Mouse (Mus musculus) lung, postnatal 14 days (tissue): Measurements from ENCODE around the gene Abcf3.

Experiments used
- DNase-seq: peaks from one replicate; pipeline ENCODE4 v3.0.0; 2021

Gene Abcf3

DNA sequence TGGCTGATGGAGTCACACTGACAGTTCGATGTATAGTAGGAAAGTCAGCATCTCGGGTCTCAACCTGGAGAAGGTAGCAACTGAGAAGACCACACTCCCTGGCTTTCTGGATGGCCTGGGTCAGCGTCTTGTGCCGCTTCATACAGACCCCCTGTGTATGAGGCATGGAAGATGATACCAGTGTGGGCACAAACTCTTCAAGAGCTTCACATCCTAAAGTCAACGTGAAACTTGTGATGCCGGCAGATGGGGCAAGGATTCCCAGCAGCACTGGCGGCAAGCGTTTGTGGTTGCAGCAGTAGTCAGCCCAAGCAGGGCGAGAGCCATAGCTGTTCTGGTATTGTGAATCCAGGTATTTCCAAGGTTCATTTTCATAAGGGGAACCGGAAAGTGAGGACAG is 2.7 kb upstream of the Abcf3 start:
- no peak for DNase-seq

DNA sequence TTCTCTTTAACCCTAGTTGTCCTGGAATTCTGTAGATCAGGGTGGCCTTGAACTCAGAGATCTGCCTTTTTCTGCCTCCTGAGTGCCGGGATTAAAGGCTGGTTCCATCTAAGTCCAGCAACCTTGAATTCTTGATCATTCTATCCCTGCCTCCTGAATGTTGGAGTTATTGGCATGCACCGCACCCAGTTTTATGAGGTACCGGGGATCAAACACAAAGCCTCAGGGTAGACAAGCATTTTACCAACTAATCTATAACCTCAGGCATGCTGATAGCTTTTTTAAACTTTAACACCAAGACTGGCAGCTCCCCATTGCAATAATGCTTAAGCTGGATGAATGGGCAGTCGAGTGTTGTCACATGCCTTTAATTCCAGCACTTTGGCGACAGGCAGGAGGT is 954 bp upstream of the Abcf3 start:
- no peak for DNase-seq

- no peak for DNase-seq
Observed at GRCm38 (mm10) chr16:20549161-20549560, 784 bp downstream of the Abcf3 start.

DNA sequence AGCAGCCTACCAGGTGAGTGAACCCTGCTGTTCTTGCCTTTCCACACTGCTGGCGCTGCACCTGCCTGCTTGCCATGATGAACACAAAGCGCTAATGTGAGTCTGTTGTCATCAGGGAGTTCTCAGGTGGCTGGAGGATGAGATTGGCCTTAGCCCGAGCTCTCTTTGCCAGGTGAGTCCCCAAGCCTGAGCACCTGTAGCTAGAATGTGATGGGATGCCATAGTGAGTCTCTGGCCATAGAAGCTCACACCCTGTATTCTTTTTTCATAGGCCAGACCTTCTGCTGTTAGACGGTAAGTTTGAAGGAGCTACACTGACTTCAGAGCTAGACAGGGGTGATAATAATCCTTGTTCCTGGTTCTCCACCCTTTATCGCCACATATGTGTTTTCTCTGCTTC is 3.3 kb downstream of the Abcf3 start:
- DNase-seq: no peak

- no peak for DNase-seq
Observed at GRCm38 (mm10) chr16:20552594-20552993, 4.2 kb downstream of the Abcf3 start.

DNA sequence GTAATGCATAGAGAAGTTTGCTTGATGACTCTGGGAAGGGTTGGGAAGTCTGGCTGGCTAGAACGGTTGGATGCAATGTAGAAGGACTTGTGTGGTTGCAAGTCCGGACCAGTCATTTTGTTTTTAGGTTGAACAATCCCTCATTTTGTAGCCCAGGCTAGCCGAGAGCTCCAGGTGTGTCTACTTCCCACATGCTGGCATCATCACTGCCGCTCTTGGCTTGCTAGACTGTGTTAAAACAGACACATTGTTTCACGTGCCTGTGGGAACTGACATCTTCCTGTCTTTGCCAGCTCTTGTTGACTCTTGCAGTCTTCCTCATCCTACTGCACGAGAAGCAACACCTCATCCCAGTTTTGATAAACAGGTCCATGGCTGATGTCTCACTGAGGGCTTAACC is 6.6 kb downstream of the Abcf3 start:
- DNase-seq: no peak

DNA sequence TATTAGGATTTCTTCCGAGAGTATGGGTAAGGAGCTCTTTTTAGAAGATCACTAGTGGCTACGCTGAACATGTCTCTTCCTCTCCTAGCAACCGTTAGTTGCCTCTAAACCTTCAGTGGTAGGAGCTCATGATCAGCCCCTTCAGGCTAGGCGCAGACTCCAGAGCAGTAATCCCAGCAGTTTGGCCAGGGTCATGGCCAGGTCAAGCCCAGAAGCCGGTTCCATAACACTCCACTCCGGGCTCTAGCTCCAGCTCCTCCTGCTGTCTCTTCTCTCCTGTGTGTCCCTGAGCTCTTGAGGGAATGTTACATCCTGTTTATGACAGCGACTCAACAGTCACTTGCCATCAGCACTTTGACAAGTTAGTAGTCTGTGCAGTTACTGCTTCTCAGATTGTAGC is 9.0 kb downstream of the Abcf3 start:
- DNase-seq: no peak

- no peak for DNase-seq
Observed at GRCm38 (mm10) chr16:20565075-20565474, 16.7 kb downstream of the Abcf3 start.

DNA sequence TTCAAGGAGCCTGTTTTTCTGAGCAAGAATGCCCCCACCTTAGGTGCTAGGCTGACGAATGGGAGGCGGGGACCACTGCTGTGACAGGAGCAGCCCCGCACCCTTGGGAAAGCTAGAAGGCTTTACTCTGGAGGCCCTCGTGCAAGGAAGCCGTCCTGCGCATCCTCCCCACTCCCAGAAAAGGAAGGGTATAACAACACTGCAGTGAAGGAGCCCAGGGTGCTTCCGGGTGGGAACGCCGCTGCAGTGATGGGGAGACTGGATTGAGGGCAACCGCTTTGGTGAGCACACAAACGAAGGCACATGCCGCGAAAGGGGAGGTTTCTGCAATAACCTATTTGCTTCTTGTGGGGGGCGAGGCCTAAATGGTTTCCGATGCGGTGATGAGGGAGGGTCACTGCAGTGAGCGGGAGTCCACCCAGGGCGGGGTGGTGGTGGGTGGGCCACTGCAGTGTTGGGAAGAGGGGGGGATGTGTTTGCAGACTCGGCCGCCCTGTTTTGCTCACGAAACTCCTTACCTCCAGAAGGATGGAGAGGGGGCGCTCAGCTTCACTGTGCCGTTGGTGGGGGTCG is 41.1 kb downstream of the Abcf3 start, which contains the start of gene Vwa5b2:
Vwa5b2 (plus strand) TSS at position 106 of the 573 bp plus-strand sequence.
- DNase-seq: no peak

DNA sequence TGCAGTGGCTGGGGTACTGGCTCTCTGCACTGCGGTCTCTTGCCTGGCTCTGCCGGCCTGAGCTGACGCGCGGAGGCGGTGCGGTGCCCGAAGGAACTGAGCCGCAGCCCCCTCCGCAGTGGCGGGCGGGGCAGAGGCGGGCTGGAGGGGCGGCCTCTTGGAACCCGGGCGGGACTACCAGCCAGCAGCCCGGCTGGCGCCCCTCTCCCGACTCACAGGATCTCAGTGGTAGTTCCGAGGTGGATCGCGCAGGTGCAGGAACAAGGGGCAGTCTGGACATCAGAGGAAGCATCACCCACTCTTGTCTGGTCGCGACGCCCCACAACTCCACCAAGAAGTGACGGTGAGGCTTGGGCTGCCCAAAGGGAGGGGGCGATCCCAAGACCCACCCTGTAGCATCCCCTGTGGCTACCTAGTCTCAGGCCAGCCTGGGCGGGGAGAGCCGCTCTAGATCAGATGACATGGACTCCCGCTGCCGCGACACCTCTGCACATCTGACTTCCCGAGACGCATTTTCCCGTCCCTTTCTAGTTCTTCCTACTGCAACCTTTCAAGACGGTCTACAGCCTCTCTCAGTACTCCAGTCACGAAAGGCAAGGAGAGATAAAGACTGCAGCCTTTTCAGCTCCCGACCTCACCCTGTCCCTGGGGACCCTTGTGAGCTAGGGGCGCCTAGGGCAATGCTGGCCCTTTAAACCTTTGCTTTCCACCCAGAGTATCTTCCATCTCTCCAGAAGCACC is 41.7 kb downstream of the Abcf3 start:
- peak; percentile 17 for DNase-seq

DNA sequence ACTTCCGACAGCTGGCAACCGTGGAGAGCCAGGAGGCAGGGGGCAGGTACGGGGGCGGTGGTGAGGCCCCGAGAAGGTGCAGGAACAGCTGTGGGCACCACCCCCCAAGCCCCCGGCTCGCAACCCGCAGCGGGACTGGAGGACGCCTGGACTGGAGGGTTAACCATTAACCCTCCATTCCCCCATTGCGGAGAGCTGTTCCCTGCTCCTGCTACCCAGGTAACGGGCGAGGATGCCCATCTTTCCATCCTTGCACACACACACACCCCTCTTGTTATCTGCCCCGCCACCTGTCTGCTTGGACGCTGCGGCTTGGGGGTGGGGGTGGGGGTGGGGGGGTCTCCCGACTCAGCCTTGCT is 42.3 kb downstream of the Abcf3 start:
- DNase-seq: no peak

GRCm38 (mm10) chr16:20591076-20591705 is 42.8 kb downstream of the Abcf3 start:
- DNase-seq: no peak

DNA sequence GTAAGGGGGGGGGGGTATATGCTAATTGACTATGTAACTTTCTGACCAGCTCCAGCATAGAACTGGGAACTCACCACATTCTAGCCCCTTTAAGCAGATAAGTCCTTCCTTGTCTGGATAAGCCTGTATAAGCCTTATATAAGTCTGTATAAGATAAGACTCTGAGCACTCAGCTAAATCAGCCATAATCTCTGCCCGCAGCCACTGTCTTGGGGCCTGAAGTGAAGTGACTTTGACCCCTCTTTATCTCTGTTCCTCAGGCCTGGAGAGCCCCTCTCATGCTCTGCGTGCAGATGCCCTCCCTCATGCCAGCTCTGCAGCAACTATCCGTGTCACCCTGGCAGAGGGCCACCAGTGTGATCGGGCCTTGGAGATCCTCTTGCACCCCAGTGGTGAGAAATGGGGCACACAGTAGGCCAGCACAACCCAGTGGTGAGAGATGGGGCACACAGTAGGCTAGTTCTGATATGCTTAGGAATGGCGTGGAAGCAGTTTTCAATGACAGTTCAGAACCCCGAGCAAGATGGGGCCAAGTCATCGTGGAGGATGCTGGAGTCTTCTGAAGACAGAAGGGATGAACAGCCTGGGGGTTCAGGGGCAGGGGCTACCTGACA is 46.8 kb downstream of the Abcf3 start:
- DNase-seq: no peak

- no peak for DNase-seq
Observed at GRCm38 (mm10) chr16:20595737-20596136, 47.4 kb downstream of the Abcf3 start.

- DNase-seq: no peak
Observed at GRCm38 (mm10) chr16:20596687-20597441, 48.5 kb downstream of the Abcf3 start.

DNA sequence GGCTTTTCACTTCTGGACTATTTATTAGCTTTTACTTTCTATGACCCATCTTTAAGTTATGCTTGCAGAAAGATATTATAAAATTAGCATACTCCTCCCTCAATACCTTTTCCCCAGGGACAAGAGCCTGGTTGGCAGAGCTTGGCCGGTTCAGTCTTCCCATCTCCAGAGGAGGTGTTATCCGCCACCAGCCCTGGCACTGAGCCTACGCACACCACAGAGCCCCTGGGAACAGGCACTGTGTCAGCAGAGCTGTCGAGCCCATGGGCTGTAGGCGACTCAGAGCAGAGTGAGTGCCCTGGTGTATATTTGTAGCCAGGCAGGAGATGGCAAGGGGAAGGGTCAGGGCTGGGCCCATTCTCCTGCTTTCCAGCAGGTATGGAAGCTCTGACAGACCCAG is 52.1 kb downstream of the Abcf3 start:
- no peak for DNase-seq

DNA sequence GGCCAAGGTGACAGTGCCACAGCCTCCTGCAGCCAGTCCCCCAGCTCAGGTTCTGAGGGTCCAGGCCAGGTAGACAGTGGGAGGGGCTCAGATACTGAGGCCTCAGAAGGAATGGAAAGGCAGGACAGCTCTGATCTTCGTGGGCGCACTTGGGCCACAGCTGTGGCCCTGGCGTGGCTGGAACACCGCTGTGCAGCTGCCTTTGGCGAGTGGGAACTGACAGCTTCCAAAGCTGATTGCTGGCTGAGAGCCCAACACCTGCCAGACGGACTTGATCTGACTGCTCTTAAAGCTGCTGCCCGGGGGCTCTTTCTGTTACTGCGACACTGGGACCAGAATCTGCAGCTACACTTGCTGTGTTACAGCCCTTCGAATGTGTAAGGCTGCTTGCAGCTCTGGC is 56.3 kb downstream of the Abcf3 start:
- no peak for DNase-seq

DNA sequence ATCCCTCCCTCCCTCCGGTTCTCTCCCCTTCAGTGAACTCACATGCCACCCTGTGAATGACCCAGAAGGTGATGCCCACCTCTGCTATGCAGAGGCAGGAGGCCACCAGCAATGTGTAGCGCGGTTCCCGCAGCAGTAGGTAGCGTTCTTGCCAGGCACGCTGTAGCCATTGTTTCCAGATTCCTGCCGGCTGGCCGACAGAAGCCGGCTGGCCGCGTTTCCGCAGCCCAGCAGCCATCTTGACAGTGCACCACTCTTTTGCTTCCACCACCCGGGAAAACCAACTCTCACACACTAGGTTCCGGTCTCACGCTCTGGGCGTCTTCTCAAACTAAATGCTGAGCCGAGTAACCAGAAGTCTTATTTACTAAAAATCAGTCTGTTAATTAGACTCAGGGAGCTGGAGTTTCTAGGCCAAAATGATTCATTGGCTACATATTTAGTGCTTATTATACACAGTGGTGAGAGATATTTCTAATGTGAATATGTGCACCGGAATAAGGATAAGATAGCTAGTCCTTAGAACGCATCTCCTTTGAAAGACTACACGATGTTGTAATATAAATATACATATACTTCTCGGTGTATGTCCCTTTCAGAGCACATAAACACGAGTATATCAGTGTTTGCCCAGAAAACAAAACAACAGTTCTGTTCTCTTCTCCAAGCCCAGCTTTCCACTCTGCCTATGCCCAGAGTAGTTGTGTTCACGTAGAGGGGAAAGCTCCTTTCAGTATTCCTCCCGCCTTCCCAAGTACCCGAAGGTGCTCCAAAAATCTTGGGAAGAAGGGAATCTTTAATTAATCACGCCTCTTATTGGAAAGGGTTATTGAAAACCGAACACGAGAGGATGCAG is 62.4 kb downstream of the Abcf3 start:
- DNase-seq: peak; percentile 69
